Mouse (Mus musculus): ENCODE results near the gene Shd.

GRCm38 (mm10) chr17:55961631-55962030 lies 8.6 kb upstream of the Shd start:
- TF ChIP-seq POLR2A (IDR thresholded peaks at IDR 0.05; ENCODE audit: borderline replicate concordance, extremely low read depth, insufficient read depth, insufficient read length, poor library complexity, severe bottlenecking) (no peak), CTCF (IDR thresholded peaks at IDR 0.05; ENCODE audit: borderline replicate concordance, extremely low read depth, insufficient read depth, insufficient read length) (no peak)
